Mouse (Mus musculus) spleen, adult 2 months (tissue): Measurements from ENCODE around the gene Tmem43.

Source experiments
- CTCF ChIP-seq: fragments of 200-500 bp; IDR thresholded peaks from 2 replicates; pipeline ENCODE4 v1.5.1; 2011; ENCODE audit warnings: mild to moderate bottlenecking, inconsistent platforms; ENCODE audit not compliant: insufficient read depth, insufficient read length, insufficient replicate concordance; ENCODE audit errors: extremely low read depth
- POLR2A ChIP-seq: fragments of 200-500 bp; IDR thresholded peaks from 2 replicates; pipeline ENCODE4 v1.6.1; 2011; ENCODE audit warnings: low read depth, low read length, inconsistent platforms

GRCm38 (mm10) chr6:91514135-91514534, 40.6 kb downstream of the Tmem43 start:
- TF ChIP-seq CTCF (no peak), POLR2A (no peak)
